Mouse (Mus musculus): ENCODE measurements around the gene Babam2.

DNA sequence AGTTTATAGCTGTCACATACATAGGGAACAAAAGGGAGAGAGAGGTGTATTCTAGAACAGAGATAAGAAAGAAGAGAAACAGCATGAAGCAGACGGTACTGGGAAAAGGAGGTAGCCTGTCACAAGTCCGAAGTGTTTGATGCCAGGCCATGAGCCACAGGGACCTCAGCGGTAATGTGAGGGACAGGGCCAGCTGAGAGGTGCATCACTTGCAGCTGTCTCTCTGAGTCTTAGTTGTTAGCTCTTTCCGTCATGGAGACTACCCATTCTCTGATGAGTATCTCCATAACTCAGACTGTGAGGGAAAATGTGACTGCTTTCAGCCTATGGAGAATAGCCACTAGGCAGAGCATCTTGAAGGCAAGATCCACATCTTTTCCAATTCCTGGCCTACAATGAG is 253.0 kb downstream of the Babam2 start:
- TF ChIP-seq CTCF (IDR thresholded peaks at IDR 0.05; ENCODE audit: low read depth, low read length) (no peak), GATA1 (IDR thresholded peaks at IDR 0.05; ENCODE audit: borderline replicate concordance, low read length) (no peak), TAL1 (conservative IDR thresholded peaks at IDR 0.05; ENCODE audit: low read depth, low read length) (no peak), POLR2AphosphoS5 (IDR thresholded peaks at IDR 0.05; ENCODE audit: insufficient replicate concordance, low read depth, low read length) (no peak), GATA2 (IDR thresholded peaks at IDR 0.05; ENCODE audit: borderline replicate concordance, low read depth, low read length) (no peak)
